Mouse (Mus musculus) lung, postnatal 4 days (tissue): Measurements from ENCODE around the gene Samd4.
"Not testable (repeated sequence)": the region's sequence is repeated elsewhere in the genome, so short reads cannot be mapped to it uniquely, and the experiment has no call there.

Source experiments
- DNase-seq, 2 experiments: peaks; one replicate each; pipeline ENCODE4 v3.0.0; 2021

Samd4 gene

DNA sequence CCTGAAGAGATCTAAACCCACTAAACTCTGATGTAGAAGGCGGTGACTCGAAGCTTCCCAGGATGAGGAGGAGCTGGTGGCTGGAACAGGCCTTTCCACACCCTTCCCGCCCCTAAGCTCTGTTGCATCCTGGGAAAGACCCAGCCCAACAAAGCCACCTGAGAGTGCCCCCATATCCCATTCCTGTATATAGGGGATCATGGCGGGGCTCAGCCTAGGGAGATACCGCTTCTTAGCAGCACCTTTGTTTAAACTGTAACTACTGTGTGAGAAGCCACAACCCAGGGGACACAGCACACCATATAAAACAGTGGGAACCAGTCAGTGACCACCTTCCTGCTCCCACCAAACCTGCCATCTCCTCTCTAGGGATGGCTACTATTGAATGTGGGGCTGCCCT lies 193.2 kb downstream of the Samd4 start:
- DNase-seq = no peak

DNA sequence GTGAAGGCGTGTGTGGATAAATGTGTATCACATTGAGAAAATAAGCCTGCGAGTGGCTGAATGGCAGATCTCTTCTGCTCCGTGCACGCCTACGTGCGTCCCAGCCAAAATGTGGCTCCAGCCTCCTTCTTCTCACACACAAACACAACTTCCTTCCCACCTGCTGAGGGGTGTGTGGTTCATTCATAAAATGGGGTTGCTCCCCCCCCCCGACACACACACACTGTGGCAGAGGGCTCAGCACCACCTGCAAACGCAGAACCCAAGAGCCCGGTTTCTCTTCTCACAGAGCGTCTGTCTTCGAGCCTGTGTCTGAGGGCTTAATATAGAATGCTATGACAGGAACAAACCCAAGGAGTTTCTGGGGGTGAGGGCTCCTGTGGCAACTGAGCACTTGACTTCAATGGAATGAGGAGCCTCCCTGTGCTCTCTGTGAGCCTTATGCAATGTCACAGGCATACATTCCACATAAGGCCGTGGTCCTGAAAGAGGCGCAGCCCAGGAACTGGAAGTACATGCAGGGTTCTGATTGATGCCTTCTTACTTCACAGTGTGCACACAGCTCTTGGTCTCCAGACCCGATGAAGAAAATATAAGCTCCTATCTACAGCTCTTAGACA lies 194.4 kb downstream of the Samd4 start:
- no peak for DNase-seq

DNA sequence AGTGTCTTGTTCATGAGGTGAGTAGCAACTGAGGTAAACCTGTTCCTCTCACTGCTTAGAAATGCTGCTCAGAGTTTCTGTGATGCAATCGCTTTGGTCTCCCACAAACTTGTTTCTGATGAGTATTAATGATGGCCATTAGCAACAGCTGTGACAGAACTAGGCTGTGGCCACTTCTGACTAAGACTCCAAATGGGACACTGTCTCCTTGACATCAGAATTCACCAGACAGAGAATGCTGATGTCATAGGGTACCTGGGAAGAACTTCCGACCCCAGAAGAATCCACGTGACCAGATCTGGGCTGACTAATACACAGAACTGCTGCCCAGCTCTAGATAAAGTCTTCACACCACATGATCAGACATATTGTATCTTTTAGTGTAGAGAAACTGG lies 194.9 kb downstream of the Samd4 start:
- DNase-seq = no peak

GRCm38 (mm10) chr14:47079911-47080310 lies 197.3 kb downstream of the Samd4 start:
- DNase-seq = no peak

GRCm38 (mm10) chr14:47083311-47083710 lies 200.7 kb downstream of the Samd4 start:
- DNase-seq = no peak

DNA sequence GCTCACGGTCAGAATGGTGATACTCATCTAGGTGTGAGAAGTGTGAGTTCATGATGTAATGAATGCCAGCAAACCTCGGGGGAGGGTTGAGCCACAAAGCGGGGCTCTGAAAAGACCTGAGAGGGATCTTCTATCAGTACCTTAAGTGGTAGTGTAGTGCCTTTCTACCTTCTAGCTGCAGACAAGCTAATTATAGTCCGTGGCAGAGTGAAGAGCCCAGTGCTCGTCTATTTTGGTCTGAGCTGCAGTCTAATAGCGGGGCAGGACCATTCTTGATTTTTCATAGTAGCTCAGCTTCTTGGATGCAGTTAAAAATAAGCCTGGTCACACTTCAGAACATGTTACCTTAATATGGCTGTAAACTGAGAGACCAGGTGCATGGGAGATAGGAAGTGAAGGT lies 201.2 kb downstream of the Samd4 start:
- no peak for DNase-seq

DNA sequence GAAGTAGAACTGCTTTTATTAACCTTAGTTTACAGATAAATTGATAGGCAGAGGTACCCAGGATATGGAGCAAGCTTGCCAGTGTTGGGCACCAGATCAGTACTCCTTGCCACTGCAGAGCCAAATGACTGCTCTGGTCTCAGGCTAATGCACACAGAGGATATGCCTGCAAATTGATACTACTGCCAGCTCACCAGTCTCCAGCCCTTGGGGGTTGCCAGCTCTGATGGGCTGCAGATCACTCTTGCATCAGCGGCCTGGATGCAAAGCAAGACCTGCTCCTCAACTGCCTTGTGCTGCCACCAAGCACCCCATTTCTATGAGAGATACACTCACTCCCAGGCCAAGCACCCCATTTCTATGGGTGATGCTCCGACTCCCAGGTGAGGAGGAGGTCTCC lies 202.0 kb downstream of the Samd4 start:
- no peak for DNase-seq

GRCm38 (mm10) chr14:47086123-47086522 lies 203.5 kb downstream of the Samd4 start:
- DNase-seq = no peak

DNA sequence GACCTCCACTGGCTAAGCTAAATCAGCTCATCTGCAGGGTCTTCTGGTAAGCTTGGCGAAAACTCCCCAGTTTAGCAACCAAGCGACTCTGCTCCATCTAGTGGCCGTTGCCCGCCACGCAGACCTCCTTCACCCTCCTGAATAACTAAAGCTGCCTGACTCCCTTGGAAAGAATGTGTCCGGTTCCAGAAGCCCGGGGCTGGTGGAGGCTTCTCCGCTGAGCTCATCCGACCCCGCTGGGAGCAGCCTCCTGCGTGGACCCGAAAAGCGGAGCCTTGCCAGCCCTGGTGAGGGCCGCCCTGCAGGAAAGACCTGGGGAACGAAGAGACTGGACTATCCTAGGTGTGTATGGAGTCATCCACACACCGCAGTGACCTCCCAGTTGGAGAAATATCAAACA lies 204.1 kb downstream of the Samd4 start:
- peak; percentile 78 to 82 for DNase-seq

DNA sequence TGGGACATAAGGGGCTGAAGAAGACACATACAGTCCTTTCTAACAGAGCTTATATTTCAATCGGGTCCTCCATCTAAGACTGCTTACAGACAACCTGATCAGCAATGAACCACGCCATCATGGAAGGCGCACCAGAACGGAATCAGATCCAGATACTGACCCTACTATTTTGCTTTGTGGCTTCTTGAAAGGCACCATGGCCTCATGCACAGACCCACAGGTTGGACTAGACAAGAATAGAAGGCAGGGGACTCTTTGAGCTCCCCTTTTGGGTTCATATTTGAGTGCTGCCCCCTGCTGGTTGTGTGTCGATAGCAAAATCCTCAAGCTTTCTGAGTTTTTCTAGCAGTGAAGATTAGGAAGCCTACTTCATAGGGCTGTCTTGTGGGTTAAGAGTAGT lies 204.5 kb downstream of the Samd4 start:
- DNase-seq = peak; percentile 59 to 85

DNA sequence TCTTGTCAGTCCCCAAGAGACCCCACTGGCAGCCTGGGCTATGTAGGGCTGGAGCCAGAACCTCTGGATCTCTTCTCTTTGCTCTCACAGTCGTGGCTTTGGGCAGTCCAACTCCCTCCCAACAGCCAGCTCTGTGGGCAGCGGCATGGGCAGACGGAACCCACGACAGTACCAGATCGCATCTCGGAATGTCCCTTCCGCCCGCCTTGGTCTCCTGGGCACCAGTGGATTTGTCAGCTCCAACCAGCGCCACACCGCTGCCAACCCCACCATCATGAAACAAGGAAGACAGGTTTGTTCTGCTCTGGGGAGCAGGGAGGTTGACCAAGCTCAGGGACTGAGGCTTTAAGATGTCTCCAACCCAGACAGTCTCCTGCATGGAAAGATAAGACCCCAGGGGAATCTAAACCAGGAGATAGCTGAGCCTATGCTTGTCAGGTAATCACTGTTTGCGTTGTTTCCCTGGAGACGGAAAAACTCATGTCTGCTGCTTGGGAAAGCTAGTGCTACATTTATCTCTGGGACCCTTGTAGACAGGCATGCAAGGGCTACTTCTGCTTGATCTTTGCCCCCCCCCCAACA lies 205.1 kb downstream of the Samd4 start:
- no peak for DNase-seq

DNA sequence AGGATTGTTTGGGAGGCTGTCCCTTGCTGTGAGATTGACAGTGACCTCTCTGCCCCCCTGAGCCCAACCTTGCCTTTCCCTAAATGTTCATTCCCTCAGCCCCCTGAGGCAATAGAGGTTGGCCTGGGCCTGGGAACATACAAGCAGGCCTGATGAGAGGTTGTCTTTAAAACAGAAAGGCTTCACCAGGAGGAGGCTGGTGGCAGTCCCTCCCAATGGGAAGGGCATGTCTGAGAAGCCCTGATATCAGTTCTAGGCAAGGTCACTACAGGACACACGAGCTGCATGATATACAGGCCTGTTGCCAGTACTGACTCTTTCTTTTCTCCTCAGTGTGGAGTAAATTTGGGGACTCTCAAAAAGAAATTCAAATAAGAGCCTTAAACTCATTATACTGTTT lies 205.7 kb downstream of the Samd4 start:
- DNase-seq = no peak

DNA sequence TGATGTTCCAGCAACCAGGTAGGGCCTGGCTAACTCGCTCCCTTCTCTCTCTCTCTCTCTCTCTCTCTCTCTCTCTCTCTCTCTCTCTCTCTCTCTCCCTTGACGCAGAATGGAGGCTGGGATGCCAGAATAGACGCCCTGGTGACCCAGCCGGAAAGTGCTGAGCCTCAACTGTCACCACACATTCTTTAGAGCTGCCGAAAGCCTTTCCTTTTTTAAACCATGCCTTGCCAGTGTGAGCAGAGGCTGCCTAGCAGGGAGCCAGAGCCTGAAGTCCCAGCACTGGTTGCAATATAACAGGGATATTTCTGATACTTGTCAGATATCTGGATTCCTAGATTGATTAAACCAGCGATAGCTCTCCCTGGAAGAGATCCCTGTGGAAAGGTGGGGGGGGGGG lies 206.5 kb downstream of the Samd4 start:
- DNase-seq = no peak

DNA sequence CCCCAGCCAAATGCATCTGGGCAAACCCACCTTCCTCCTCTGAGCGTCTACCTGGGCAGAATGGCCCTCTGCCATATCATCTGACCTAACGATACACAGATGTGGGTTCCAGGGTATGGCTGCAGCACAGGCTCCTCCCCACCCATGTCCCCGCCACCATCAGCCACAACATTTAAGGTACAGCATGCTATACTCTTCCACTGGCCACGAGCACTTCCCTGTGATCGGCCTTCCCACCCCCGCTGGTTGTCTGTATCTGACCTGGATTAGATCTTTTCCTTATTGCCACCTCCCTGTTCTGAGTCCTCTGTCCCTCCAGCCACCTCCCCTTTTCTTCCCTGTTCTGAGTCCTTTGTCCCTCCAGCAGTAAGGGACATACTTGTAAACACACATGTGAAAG lies 209.3 kb downstream of the Samd4 start:
- no peak for DNase-seq

- DNase-seq = peak; percentile 51 to 68
These were observed 210.7 kb downstream of the Samd4 start for GRCm38 (mm10) chr14:47093355-47093792.

- DNase-seq = no peak
These were observed 212.4 kb downstream of the Samd4 start for GRCm38 (mm10) chr14:47095036-47095435.

GRCm38 (mm10) chr14:47096357-47096756 lies 213.7 kb downstream of the Samd4 start:
- DNase-seq = peak; percentile 25 to 63

GRCm38 (mm10) chr14:47104246-47105173 lies 221.9 kb downstream of the Samd4 start:
- no peak for DNase-seq

DNA sequence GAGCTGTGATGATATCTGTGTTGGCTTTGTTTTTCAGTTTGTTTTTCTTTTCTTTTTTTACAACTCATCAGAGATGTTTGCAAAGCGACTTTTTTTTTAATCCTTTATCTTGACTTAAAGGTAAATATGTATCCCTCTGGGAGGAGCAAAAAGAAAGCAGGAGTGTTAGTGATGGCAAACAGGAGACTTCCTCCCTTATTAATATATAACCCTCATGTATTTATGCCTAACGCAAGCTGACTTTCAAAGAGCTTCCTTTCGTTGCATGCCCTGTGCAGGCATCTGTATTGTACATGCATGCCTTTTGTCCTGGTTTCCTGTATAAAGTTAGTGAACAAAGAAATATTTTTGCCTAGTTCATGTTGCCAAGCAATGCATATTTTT lies 222.5 kb downstream of the Samd4 start:
- DNase-seq = no peak

DNA sequence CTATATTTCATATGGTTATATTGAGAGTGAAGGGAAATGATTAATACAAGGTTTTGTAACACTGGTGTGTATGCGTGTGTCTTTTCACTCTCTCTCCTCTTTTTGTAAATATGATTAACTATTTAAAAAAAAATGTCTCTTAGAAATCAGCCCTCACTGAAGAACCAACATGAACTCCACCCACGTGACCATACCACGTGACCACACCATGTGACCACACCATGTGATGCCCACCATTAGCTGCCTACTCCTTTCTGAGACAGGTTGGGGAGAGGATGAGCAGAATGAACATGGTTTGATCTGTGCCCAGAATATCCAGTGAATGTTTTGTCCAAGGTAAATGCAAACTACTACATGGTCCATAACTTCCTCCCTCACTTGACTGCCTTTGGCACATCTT lies 223.1 kb downstream of the Samd4 start:
- DNase-seq = no peak

DNA sequence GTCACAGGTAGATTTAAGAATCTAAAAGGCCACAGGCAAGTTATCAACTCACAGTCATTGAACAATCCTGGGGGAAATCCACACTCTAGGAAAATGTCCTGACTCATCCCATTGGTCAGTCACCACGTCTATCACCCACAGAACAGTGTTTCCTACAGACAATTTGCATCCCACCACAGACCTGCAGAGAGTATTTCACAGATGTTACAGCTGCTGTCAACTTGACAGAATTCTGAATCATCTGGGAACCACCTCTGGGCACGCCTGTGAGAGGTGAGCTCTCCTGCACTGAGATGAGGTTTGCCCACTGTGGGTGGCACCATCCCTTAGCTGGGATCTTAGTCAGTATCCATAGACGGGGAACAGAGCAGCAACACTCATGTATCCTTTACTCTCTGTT lies 224.8 kb downstream of the Samd4 start:
- DNase-seq = no peak

- not testable (repeated sequence) for DNase-seq
These were observed 227.7 kb downstream of the Samd4 start for GRCm38 (mm10) chr14:47110391-47110790.

- no peak for DNase-seq
These were observed 228.7 kb downstream of the Samd4 start for GRCm38 (mm10) chr14:47111341-47111740.

DNA sequence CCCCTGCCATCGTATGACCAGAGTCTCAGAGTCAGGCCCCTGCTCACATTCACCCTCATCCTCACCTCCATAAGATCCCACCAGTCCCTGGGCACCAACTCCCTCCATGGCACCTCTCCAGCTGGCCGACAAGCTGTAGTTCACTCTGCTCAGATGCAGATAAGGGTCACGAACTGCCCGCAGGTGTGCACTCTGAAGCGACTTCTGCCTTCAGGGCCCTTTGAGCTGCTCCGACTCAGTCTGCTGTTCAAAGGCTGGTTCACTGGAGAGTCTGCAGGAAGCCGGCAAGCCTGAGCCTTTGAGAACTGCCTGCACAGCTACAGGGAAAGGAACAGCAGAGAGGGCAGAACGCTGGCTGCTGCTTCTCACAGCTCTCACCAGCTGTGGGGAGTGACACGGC lies 232.5 kb downstream of the Samd4 start:
- no peak for DNase-seq
